Mouse (Mus musculus): ENCODE measurements around the gene Ippk. TPM values are rescaled to one million over a fixed set of nuclear protein-coding genes. Genes with fewer than 3 reads are reported as not detected.

The Ippk gene
- polyA plus RNA-seq, 1 experiment: 10.4 TPM

DNA sequence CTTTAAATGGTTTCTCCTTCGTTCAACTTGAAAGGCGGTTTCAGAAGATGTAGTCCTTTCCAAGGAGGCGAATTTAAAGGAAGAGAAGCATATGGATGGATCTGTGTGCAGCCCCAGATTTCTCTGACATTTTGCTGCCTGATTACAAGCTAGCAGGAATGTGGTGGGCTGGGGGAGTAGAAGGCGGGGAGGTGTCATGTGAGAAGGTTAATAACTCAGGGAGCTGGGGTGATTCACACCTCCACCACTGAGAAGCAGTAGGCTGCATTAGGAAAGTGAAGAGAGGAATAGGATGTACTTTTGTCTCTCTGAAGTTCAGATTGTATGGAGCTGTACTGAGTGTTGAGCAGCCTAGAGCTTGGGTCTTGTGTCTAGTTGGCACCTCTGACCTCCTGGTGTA, 910 bp downstream of the Ippk start:
- TF ChIP-seq POLR2A (IDR thresholded peaks at IDR 0.05; ENCODE audit: low read depth, low read length) (no peak), CTCF (IDR thresholded peaks at IDR 0.05; ENCODE audit: borderline replicate concordance, insufficient read depth, low read length) (no peak)
- H3K27ac ChIP-seq (ENCODE audit: insufficient read depth, low read length): no peak overlapping the region
- peaks cover 8% of the 10 kb centered on the region; the same call in 1 of the 2 replicates for H3K4me1 ChIP-seq (ENCODE audit: control insufficient read depth, insufficient read depth, low read length)
- H3K4me3 ChIP-seq (ENCODE audit: insufficient read depth, low read length): peak overlapping the region; percentile 72

DNA sequence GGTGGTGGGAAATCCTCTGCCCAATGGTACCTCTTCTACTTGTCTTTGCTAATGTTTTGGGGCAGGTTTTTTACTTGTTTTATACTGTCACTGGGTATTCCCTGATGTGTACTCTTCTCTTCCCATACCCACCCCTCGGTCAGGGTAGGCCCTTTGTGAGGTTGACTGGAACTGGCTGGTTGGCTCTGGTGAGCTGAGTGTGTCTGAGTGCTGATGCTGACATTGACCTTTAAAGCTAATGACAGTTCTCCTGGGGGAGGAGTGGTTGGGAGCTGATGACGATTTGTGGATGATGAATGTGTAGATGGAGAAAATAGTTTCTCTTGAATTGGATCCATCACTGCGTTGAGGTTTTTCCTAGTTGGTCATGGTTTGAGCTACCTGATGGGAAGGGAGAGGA, 5.7 kb downstream of the Ippk start:
- peaks cover 13% of the 10 kb centered on the region for H3K4me1 ChIP-seq (ENCODE audit: control insufficient read depth, insufficient read depth, low read length)
- no peak overlapping the region for H3K4me3 ChIP-seq (ENCODE audit: insufficient read depth, low read length)
- TF ChIP-seq POLR2A (IDR thresholded peaks at IDR 0.05; ENCODE audit: low read depth, low read length) (no peak), CTCF (IDR thresholded peaks at IDR 0.05; ENCODE audit: borderline replicate concordance, insufficient read depth, low read length) (no peak)
- H3K27ac ChIP-seq (ENCODE audit: insufficient read depth, low read length): no peak overlapping the region

GRCm38 (mm10) chr13:49428042-49428675, 7.1 kb downstream of the Ippk start:
- Histone ChIP-seq H3K27ac (ENCODE audit: insufficient read depth, low read length) (no peak overlapping the region), H3K4me3 (ENCODE audit: insufficient read depth, low read length) (no peak overlapping the region), H3K4me1 (ENCODE audit: control insufficient read depth, insufficient read depth, low read length) (peaks cover 5% of the 10 kb centered on the region; the same call in 1 of the 2 replicates)
- TF ChIP-seq POLR2A (IDR thresholded peaks at IDR 0.05; ENCODE audit: low read depth, low read length) (no peak), CTCF (IDR thresholded peaks at IDR 0.05; ENCODE audit: borderline replicate concordance, insufficient read depth, low read length) (no peak)

GRCm38 (mm10) chr13:49430529-49430928, 9.5 kb downstream of the Ippk start:
- peaks cover 5% of the 10 kb centered on the region; the same call in 1 of the 2 replicates for H3K4me1 ChIP-seq (ENCODE audit: control insufficient read depth, insufficient read depth, low read length)

DNA sequence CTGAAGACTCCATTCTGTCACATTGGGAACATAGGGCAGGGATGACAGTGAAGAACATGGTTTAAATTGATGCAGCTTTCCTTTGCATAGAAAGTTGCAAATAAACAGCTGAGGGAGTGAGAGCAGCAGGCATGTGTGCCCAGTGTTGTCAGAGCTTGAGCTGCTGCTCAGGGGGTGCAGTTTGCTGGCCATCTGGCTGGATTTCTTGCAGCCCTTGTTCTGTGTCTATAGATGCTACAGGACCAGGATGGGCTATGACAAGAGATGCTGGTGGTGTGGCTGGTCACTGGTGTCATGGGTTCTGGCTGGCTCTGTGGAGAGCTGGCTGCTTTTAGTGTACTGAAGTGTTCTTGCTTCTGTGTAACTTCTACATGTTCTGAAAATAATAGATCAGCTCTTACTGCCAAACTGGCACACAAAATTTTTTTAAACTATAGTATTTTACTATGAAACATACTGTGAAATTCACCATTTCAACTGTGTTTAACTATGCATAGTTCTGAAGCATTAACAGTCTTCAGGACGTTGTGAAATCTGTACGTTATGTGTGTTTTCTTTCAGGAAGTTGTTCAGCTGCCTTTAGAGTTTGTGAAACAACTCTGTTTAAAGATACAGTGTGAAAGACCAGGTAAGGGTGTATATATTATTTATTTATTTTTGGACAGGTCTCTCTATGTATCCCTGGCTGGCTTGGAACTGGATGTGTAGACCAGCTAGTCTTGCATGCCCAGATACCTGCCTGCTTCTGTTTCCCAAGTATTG, 12.4 kb downstream of the Ippk start:
- TF ChIP-seq POLR2A (IDR thresholded peaks at IDR 0.05; ENCODE audit: low read depth, low read length): no peak
- TF ChIP-seq CTCF (IDR thresholded peaks at IDR 0.05; ENCODE audit: borderline replicate concordance, insufficient read depth, low read length): no peak
- Histone ChIP-seq H3K4me1 (ENCODE audit: control insufficient read depth, insufficient read depth, low read length) (peaks cover 5% of the 10 kb centered on the region; the same call in 1 of the 2 replicates), H3K27ac (ENCODE audit: insufficient read depth, low read length) (no peak overlapping the region), H3K4me3 (ENCODE audit: insufficient read depth, low read length) (no peak overlapping the region)

More at GRCm38 (mm10) chr13:49430529-49430928, 9.5 kb downstream of the Ippk start:
- no peak overlapping the region for H3K27ac ChIP-seq (ENCODE audit: insufficient read depth, low read length)
- no peak for TF ChIP-seq CTCF (IDR thresholded peaks at IDR 0.05; ENCODE audit: borderline replicate concordance, insufficient read depth, low read length)
- TF ChIP-seq POLR2A (IDR thresholded peaks at IDR 0.05; ENCODE audit: low read depth, low read length): no peak
- no peak overlapping the region for H3K4me3 ChIP-seq (ENCODE audit: insufficient read depth, low read length)

- Histone ChIP-seq H3K4me3 (ENCODE audit: insufficient read depth, low read length) (no peak overlapping the region), H3K27ac (ENCODE audit: insufficient read depth, low read length) (no peak overlapping the region)
- TF ChIP-seq POLR2A (IDR thresholded peaks at IDR 0.05; ENCODE audit: low read depth, low read length): no peak
- no peak for TF ChIP-seq CTCF (IDR thresholded peaks at IDR 0.05; ENCODE audit: borderline replicate concordance, insufficient read depth, low read length)
Observed at GRCm38 (mm10) chr13:49435745-49436144, 14.7 kb downstream of the Ippk start.

GRCm38 (mm10) chr13:49436170-49436569, 15.1 kb downstream of the Ippk start:
- no peak for TF ChIP-seq CTCF (IDR thresholded peaks at IDR 0.05; ENCODE audit: borderline replicate concordance, insufficient read depth, low read length)
- no peak for TF ChIP-seq POLR2A (IDR thresholded peaks at IDR 0.05; ENCODE audit: low read depth, low read length)
- H3K27ac ChIP-seq (ENCODE audit: insufficient read depth, low read length): no peak overlapping the region
- no peaks in the 10 kb centered on the region for H3K4me1 ChIP-seq (ENCODE audit: control insufficient read depth, insufficient read depth, low read length)
- no peak overlapping the region for H3K4me3 ChIP-seq (ENCODE audit: insufficient read depth, low read length)

More at GRCm38 (mm10) chr13:49435745-49436144, 14.7 kb downstream of the Ippk start:
- no peaks in the 10 kb centered on the region for H3K4me1 ChIP-seq (ENCODE audit: control insufficient read depth, insufficient read depth, low read length)

GRCm38 (mm10) chr13:49444451-49444850, 23.4 kb downstream of the Ippk start:
- no peak for TF ChIP-seq POLR2A (IDR thresholded peaks at IDR 0.05; ENCODE audit: low read depth, low read length)
- no peak for TF ChIP-seq CTCF (IDR thresholded peaks at IDR 0.05; ENCODE audit: borderline replicate concordance, insufficient read depth, low read length)
- H3K27ac ChIP-seq (ENCODE audit: insufficient read depth, low read length): no peak overlapping the region
- H3K4me3 ChIP-seq (ENCODE audit: insufficient read depth, low read length): no peak overlapping the region
- no peaks in the 10 kb centered on the region for H3K4me1 ChIP-seq (ENCODE audit: control insufficient read depth, insufficient read depth, low read length)

DNA sequence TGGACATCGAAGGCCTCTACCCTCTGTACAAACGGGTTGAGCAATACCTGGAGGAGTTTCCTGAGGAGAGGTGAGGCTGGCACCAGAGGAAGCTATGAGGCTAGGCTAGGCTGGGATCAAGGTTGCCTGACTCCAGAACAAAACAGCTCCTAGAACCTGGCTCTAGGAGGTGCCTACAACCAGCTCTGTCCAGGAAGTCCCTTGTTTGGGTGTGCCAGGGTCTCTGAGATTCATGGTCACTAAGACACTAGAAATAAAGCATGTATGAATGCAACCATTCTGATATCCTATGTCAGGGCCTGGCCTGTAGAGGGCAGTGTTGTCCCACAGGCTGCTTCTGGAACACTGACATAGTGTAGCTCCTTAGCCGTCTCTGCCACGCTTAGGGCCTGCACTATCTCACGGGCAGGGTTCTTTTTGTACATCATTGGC, 28.3 kb downstream of the Ippk start:
- Histone ChIP-seq H3K4me1 (ENCODE audit: control insufficient read depth, insufficient read depth, low read length) (no peaks in the 10 kb centered on the region), H3K27ac (ENCODE audit: insufficient read depth, low read length) (no peak overlapping the region), H3K4me3 (ENCODE audit: insufficient read depth, low read length) (no peak overlapping the region)
- TF ChIP-seq CTCF (IDR thresholded peaks at IDR 0.05; ENCODE audit: borderline replicate concordance, insufficient read depth, low read length): peak; percentile 95
- no peak for TF ChIP-seq POLR2A (IDR thresholded peaks at IDR 0.05; ENCODE audit: low read depth, low read length)

GRCm38 (mm10) chr13:49460276-49460675, 39.2 kb downstream of the Ippk start:
- peak overlapping the region; percentile 36; the same call in 1 of the 2 replicates for H3K27ac ChIP-seq (ENCODE audit: insufficient read depth, low read length)
- peaks cover 5% of the 10 kb centered on the region for H3K4me1 ChIP-seq (ENCODE audit: control insufficient read depth, insufficient read depth, low read length)
- TF ChIP-seq CTCF (IDR thresholded peaks at IDR 0.05; ENCODE audit: borderline replicate concordance, insufficient read depth, low read length): no peak
- no peak for TF ChIP-seq POLR2A (IDR thresholded peaks at IDR 0.05; ENCODE audit: low read depth, low read length)
- no peak overlapping the region for H3K4me3 ChIP-seq (ENCODE audit: insufficient read depth, low read length)

All from embryonic fibroblast, embryonic 13.5 days (primary cell).